Mouse (Mus musculus) cerebellum, adult 2 months (tissue): ENCODE measurements around the gene Optn. TPM values are rescaled to one million over a fixed set of nuclear protein-coding genes. Genes with fewer than 3 reads are reported as not detected.
A peak's percentile ranks its signal among the peaks of the same experiment; 100 is the strongest.

Source experiments
- DNase-seq, 2 experiments: peaks; one replicate each; pipeline ENCODE4 v3.0.0; 2021
- H3K27ac ChIP-seq: fragments of 200-500 bp; 2 replicates; pipeline ENCODE4 v1.5.1; 2012; ENCODE audit warnings: low read length, control low read depth, inconsistent platforms; ENCODE audit not compliant: insufficient read depth
- H3K27me3 ChIP-seq: fragments of 200-500 bp; 2 replicates; pipeline ENCODE4 v1.6.1; 2012; ENCODE audit warnings: inconsistent platforms, mild to moderate bottlenecking, low read length, moderate library complexity; ENCODE audit not compliant: control insufficient read depth, insufficient read depth
- H3K4me1 ChIP-seq: fragments of 200-500 bp; 2 replicates; pipeline ENCODE4 v1.6.1; 2011; ENCODE audit warnings: low read length; ENCODE audit not compliant: control insufficient read depth, insufficient read depth
- H3K4me3 ChIP-seq: fragments of 200-500 bp; replicated peaks from 2 replicates; pipeline ENCODE3; 2011; ENCODE audit warnings: mild to moderate bottlenecking, low read depth, low read length, control low read depth; ENCODE audit not compliant: insufficient read depth
- CTCF ChIP-seq: fragments of 200-500 bp; IDR thresholded peaks from 2 replicates; pipeline ENCODE4 v1.5.1; 2011; ENCODE audit warnings: low read depth, mild to moderate bottlenecking, control low read depth, low read length, moderate library complexity, borderline replicate concordance; ENCODE audit not compliant: insufficient read depth
- POLR2A ChIP-seq: fragments of 200-500 bp; IDR thresholded peaks from 2 replicates; pipeline ENCODE4 v1.6.1; 2011; ENCODE audit warnings: low read length, control low read depth, borderline replicate concordance; ENCODE audit not compliant: insufficient read depth
- WGBS: fragments of 180-500 bp; shearing (Covaris S2); methylation state at CpG from one replicate; pipeline ENCODE4 v1.1.7; 2018; 5-methylcytosine and 5-hydroxymethylcytosine counted together
- polyA plus RNA-seq: library from polyadenylated mRNA; depleted of rRNA; stranded (reverse); fragments of >200 nt; gene quantifications from 2 replicates; pipeline ENCODE4 v1.2.3, GENCODE M21; 2012

Optn gene
- polyA plus RNA-seq, 1 experiment = 16.3 TPM

GRCm38 (mm10) chr2:5019708-5020107 lies 44.1 kb downstream of the Optn start:
- 51% methylated on average over 1 of the region's 1 CpGs for WGBS
- no peak overlapping the region for H3K4me3 ChIP-seq
- H3K27me3 ChIP-seq = no peaks in the 10 kb centered on the region
- H3K4me1 ChIP-seq = no peaks in the 10 kb centered on the region
- DNase-seq = no peak
- no peak overlapping the region for H3K27ac ChIP-seq
- TF ChIP-seq POLR2A (no peak), CTCF (no peak)

DNA sequence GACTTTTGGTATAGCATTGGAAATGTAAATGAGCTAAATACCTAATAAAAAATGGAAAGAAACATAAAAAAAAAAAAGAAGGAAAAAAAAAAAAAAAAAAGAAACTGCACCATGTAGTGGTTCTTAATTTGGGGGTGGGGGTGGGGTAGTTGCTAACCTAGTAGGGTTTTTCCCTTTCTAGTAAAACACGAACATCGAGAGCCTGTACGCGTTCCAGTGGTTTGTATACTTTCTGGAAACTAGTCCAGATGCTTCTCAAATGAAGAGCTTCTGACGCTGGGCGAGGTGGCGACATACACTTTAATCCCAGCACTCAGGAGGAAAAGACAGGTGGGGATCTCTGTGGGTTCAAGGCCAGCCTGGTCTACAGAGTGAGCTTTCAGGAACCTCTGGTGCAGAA lies 46.9 kb downstream of the Optn start:
- H3K4me1 ChIP-seq = no peaks in the 10 kb centered on the region
- no peaks in the 10 kb centered on the region; the same call in 1 of the 2 replicates for H3K27me3 ChIP-seq
- TF ChIP-seq POLR2A (no peak), CTCF (no peak)
- no peak overlapping the region for H3K27ac ChIP-seq
- DNase-seq = no peak
- WGBS = 96% methylated on average over 7 of the region's 7 CpGs
- no peak overlapping the region for H3K4me3 ChIP-seq

DNA sequence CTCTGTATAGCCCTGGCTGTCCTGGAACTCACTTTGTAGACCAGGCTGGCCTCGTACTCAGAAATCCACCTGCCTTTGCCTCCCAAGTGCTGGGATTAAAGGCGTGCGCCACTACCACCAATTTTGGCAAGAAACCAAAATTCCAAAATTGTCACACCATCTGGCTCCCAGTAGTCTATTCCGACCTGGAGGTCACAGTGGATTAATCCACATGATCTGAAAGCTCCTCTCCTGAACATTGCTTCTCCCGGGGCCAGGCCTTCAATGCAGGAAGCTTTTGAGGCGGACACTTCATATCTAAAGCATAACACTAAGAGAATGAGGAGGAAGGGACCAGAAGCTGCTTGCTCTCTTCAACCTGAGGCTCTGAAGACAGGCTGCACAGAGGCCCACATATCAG lies 48.3 kb downstream of the Optn start:
- TF ChIP-seq CTCF (no peak), POLR2A (no peak)
- WGBS = 38% methylated on average over 6 of the region's 6 CpGs

GRCm38 (mm10) chr2:5014616-5015015 lies 49.2 kb downstream of the Optn start:
- Histone ChIP-seq H3K4me3 (no peak overlapping the region), H3K27ac (no peak overlapping the region), H3K4me1 (no peaks in the 10 kb centered on the region), H3K27me3 (no peaks in the 10 kb centered on the region; the same call in 1 of the 2 replicates)
- WGBS = 83% methylated on average over 7 of the region's 7 CpGs
- no peak for DNase-seq
- TF ChIP-seq CTCF (no peak), POLR2A (no peak)

More for the DNA sequence above, 48.3 kb downstream of the Optn start:
- H3K4me1 ChIP-seq = no peaks in the 10 kb centered on the region
- no peak overlapping the region for H3K27ac ChIP-seq
- no peaks in the 10 kb centered on the region; the same call in 1 of the 2 replicates for H3K27me3 ChIP-seq
- no peak overlapping the region for H3K4me3 ChIP-seq
- DNase-seq = peak in 1 of 2 experiments; percentile 33

- Histone ChIP-seq H3K27ac (no peak within 1 kb of the TSS), H3K4me3 (peak within 1 kb of the TSS; percentile 54), H3K4me1 (no peaks in the 10 kb centered on the region), H3K27me3 (no peaks in the 10 kb centered on the region; the same call in 1 of the 2 replicates)
- peak; percentile 85 to 87 for DNase-seq
- TF ChIP-seq CTCF = no peak
- no peak for TF ChIP-seq POLR2A
- 4% methylated on average over 32 of the region's 32 CpGs for WGBS
Observed at GRCm38 (mm10) chr2:5012491-5013324, 51.1 kb downstream of the Optn start, which contains the start of gene Mcm10. Mcm10 (minus strand) TSS chr2:5012791.

- DNase-seq = no peak
- no peak overlapping the region for H3K4me3 ChIP-seq
- no peaks in the 10 kb centered on the region for H3K4me1 ChIP-seq
- no peak overlapping the region for H3K27ac ChIP-seq
- TF ChIP-seq POLR2A (no peak), CTCF (no peak)
- no peaks in the 10 kb centered on the region; the same call in 1 of the 2 replicates for H3K27me3 ChIP-seq
- WGBS = 19% methylated on average over 8 of the region's 8 CpGs
Observed at GRCm38 (mm10) chr2:5011898-5012490, 51.9 kb downstream of the Optn start.

- 89% methylated on average over 4 of the region's 4 CpGs for WGBS
- Histone ChIP-seq H3K27ac (no peak overlapping the region), H3K27me3 (no peaks in the 10 kb centered on the region), H3K4me3 (no peak overlapping the region), H3K4me1 (no peaks in the 10 kb centered on the region)
- TF ChIP-seq CTCF (no peak), POLR2A (no peak)
- DNase-seq = no peak
Observed at GRCm38 (mm10) chr2:5007107-5007506, 56.7 kb downstream of the Optn start.
